Mouse (Mus musculus) layer of hippocampus, adult 11-12 months (tissue): ENCODE results near the gene Unc13d.
"Not testable (repeated sequence)": the region's sequence is repeated elsewhere in the genome, so short reads cannot be mapped to it uniquely, and the experiment has no call there.

Source experiments
- DNase-seq: peaks from one replicate; pipeline ENCODE4 v3.0.0; 2022; ENCODE audit warnings: low spot score

Unc13d gene

DNA sequence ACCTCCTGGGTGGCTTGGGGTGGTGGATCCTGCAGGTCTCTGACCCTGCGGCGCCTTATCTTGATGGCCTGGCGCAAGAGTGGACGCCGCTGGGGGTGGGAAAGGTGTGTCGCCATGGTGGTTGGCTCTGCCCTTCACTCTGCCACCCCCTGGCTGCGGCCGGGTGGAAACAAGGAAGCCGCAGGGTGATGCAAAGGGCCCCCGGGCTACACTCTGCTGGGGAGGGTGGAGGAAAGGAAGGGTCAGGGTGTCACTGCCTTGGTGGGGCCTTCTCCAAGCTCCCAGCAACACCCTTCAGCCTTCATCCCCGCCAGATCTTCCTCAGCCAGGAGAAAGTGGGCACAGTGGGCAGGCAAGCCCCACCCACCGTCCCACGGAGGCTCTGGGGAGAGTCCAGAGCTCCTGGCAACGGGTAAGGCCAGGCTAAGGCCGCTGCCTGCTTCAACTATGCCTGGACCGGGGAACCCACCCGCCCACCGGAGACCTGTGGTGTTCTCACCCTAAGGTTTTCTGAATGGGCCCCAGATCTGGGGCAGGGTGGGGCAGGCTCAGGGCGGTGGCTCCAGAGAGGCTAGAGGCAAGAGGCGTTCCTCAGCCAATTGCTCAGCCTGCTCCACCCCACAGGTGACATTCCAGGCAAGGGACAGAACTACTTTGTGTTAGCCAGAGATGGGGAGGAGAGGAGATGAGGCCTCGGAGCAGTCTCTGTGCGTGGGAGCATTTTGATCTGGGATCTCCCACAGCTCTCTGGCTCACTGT, at the start of gene Unc13d:
Gene Unc13d, minus strand, starts transcription at position 516 of the 759 bp plus-strand sequence.
- no peak for DNase-seq

DNA sequence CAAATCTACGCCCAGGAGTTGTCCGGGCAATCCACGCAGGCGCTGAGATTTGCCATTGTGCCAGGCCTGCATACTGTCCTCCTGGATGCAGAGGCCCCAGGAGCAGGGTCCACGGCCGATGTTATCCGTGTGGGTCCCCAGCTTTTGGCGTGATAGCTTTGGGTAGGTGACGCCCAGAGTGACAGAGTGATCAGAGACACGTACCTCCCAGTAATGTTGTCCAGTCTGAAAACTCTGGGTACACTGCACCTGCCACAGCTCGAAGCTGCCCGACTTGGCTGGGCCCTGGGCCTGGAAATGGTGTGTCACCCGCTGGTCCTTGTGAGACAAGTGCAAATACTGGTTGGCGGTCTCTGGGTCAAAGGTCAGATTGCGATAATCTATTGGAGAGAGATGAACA, 48.5 kb upstream of the Unc13d start:
- no peak for DNase-seq

DNA sequence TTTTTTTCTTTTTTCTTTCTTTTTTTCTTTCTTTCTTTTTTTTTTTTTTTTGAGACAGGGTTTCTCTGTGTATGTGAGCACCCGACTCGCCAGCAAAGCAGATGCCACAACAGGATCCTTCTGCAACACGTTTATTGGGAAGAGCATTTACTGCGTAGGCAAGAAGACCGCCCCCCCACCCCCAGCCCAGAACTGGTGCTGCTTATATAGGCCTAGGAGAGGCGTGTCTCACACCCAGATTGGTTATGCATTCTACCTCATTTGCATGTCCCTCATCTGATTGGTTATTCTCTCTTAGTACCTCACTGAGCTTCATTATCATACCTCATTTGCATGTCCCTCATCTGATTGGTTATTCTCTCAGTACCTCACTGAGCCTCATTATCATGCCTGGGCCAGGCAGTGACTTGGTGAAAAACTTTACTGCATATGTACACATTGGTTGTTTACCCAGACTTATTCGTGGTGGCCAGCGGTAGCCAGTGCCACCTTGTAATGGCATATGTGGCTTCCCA, 44.0 kb upstream of the Unc13d start:
- DNase-seq, result not testable (repeated sequence)

DNA sequence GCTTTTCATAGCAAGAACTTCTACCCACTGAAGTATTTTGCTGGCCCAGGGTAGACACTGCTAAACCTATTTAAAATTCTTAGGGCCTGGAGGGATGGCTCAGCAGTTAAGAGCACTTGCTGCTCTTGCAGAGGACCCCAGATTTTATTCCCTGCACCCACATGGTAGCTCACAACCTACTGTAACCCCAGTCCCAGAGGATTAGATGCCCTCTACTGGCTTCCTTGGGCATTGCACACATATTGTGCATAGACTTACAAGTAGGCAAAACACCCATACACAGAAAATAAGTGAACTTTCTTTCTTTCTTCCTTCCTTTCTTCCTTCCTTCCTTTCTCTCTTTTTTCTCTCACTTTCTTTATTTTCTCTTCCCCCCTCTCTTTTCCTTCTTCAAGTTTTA, 40.1 kb upstream of the Unc13d start:
- no peak for DNase-seq

DNA sequence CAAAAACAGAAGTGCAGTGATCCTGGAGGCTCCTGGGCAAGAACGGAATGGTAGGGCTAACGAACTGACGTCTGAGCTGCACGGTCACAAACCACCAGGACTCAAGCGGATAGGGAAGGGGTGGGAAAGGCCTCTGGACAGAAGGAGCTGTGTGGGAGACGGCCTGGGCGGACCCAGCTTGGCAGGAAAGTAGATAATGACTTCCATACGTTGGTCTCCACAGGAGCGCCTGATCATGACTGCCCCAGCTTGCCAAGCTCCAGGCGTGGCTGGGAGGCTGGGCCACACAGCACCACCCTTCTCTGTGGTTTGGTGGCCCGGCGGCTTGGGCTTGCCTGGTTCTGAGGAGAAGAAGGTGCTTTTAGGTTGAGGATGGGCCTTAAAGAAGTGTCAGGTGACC, 39.5 kb upstream of the Unc13d start:
- no peak for DNase-seq

DNA sequence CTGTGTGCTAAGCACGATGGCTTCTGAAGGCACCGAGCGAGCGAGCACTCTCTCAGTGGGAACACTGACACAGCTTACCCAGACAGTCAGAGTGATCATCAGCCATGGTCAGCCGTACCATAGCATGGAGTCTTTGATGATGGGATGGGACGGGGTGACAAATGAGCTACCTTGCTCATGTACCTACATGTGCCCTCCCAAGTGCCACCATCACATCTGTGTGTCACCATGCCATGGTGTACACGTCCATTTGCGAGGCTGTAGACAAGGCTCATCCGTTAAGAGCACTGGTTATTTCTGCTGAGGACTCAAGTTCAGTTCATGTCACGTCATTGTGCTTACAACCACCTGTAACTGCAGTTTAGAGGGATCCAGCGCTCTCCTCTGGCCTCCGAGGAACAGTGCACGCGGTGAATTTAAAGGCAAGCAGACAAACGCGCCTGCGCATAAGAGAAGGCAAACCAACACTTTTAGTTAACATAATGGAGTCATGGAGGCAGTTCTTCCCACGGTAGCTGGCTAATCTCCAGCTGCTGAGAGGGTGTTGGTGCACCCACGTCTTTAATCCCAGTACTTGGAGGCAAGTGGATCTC, 33.9 kb upstream of the Unc13d start:
- no peak for DNase-seq

DNA sequence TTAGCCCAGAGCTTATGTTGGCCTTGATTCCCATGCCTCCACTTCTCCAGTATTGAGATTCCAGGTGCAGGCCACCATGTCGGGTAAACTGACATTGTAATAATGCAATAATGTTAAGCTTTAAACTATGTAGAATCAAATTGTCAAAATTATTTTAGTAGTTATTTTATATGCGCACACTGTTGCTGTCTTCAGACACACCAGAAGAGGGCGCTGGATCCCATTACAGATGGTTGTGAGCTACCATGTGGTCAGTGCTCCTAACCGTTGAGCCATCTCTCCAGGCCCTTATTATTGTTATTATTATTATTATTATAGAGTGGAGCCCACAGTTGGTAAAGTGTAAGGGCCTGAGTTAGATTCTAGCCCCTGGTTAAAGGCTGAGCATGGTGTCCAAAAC, 33.3 kb upstream of the Unc13d start:
- no peak for DNase-seq

DNA sequence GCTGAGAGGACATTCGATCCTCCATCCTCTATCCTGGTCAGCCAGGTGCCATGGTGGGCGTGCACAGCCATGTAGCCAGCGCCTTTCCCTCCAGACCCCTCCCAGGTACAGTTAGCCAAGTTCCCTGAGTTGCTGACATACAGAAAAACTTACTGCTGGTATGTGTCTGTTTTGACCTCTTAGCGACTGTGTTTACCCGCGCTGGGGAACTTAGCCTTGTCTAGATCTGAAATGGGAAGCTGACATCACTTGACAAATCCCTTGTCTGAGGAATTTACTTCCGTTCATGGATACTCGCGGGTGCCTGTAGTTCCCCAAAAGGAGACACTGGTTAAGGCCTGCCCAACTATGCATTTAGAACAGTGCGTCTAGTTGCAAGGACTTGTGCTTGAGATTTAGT, 32.8 kb upstream of the Unc13d start:
- DNase-seq, result no peak

DNA sequence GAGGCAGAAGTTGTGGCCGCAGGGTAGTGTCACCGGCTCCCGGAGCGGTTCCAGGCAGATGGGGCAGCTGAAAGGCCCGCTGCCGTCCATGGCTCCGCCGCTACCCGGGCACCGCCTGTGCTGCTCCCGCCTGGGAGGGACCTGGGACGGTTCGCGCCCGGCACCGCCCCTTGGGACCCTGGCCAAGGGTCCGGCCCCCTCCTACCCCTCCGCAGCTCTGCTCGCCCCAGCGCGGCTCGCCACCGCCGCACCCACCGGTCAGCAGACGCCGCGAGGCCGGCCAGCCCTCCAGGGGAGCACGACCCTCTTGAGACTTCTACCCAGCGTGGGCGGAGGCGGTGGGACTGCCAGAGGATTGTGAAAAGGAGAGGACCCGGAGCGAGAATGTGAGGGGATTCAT, 32.4 kb upstream of the Unc13d start:
- DNase-seq, result no peak

DNA sequence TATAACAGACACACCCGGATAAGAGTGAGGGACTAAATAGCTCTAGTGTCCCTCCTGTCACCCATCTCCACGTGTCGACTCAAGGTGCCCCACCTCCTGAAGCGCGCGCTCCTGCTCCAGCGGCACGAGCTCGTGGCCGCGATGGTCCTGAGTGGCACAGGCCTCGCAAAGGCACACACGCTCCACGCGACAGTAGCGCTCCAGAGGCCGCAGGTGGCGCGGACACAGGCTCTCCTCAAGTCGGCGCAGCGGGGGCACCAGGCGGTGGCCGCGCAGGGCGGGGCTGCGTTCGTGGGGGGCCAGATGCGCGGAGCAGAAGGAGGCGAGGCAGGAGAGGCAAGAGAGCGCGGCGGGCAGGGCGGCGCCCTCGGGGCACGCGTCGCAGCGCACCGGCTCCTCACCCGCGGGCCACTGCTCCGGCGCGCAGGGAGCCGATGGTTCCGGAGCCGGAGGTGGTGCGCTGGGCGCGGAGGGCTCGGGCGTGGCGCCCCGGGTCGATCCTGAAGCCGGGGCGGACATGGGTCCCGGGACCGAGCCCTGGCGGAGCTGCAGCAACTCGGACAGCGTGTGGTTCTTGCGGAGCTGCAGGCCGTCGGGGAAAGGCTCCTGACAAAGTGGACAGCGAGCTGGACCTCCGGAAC, 31.8 kb upstream of the Unc13d start:
- no peak for DNase-seq

DNA sequence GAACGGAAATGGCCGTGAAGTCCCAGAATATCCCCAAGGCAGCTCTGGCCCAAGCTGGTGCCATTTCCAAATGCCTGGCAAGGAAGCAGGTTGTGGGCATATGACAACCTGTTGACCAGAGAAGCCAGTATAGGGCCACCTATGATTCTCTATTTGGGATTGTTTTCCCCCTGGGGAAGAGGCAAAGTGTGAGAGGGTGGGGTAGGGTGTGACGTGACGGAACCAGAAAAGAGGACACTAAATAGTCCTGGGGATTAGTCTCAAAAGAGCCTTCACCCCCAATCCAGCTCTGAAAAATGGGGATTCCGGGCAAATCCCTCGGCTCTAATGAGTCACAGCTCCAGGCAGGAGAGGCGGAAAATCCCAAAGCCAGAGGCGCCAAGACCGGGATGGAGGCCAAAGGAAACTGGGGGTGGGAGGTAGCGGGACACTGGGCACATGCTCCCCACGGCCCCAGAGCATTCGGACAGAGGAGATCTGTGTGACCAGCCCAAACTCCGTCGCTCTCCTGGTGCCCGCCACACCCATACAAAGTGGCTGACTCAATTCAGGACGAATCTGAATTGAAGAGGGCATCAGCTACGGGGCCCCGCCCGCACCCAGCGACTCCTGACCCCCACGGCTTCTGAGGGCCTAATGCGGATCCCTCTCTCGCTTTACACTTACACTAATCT, 30.8 kb upstream of the Unc13d start:
- DNase-seq, result no peak

DNA sequence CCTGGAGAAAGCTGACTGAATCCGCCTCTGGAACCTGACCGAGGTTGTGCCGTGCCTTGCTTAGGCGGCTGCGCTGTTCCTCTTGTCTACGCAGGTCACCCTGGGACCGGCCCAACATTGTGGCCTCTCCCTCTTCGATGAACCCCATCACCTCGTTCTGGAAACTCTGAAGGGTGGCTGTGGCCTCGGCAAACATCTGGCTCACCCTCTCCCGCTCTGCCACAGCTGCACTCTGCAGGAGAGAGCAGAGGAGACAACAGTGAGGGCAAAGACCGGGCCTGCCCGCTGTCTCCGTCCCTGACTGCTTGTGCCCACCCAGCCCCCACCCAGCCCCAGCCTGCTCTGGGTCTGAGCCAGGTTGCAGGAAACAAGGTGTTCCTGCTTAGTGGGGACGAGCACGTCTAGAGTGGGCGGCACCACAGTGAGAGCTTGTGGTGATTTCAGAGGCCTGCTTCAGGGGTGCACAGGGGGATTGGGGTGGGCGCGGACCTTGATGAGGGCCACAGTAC, 30.1 kb upstream of the Unc13d start:
- DNase-seq, result no peak

DNA sequence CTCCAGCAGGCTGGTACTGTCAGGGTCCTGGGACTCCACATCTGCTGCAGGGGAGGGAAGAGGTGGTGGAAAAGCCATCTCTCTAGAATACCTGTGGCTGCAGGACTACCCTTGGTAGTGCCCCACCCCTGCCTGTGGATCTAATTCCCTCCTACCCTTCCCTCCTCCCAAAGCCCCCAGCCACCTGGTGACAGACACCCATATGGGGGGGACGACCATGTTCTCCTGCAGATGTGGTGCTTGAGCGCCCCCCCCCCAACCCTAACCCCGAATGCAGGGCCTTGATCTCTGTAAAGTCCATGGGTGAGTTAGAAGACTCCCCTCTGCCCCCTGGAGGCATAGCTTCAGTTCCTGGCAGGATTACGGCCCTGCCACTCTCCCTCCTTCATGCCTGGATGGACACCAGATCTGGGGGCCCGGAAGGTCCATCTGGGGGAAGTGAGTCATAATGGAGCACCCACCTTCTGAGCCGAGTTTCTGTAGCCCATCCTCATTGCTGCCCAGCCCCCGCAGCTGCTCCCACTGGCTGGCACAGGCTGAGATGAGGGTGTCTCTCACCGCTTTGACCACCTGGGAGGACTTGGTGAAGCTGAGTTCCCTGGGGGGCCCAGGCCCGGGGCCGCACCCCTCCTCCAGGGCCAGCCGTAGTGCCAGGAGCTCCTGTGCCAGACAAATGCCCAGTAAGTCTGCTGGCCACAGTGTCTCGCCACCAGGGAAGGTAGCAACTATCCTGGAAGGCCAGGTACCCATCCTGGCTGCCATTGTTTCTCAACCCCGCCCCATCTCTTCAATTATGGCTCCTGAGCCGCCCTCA, 29.4 kb upstream of the Unc13d start:
- no peak for DNase-seq

DNA sequence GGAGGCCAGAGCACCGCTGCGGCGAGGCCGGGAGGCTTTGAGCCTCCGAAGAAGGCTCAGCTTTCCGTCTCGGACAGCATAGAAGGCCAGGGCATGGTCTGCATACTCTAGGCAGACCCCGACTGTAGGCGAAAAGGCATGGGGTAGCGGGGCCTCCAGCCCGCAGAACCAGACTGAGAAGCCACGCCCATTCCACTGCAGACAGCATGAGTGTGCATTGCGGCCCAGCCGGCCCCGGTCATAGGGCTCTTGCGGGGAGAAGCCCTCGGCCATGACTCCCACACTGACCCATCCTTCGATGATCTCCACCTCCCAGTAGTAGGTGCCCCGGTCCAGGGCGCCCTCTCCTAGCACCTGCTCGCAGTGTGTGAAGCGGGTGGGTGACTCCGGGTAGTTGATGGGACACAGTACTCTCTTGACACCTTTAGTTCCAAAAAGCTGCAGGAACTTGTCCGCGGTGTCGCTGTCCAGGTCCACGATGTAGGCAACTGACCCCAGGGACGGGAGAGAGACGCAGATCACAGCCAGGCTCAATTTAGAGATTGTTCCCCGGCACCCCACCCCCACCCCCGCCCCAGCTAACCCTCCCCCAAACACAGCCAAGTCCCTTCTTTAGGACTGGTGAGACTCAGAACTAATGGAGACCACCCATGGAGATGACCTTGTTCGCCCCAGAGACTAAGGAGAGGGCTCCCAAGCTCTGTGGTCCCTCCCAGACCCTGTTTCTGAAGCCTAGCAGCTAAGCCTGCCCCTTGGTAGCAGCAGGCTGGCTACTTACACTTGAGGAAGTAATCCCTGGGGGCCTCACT, 28.6 kb upstream of the Unc13d start:
- DNase-seq, result no peak

DNA sequence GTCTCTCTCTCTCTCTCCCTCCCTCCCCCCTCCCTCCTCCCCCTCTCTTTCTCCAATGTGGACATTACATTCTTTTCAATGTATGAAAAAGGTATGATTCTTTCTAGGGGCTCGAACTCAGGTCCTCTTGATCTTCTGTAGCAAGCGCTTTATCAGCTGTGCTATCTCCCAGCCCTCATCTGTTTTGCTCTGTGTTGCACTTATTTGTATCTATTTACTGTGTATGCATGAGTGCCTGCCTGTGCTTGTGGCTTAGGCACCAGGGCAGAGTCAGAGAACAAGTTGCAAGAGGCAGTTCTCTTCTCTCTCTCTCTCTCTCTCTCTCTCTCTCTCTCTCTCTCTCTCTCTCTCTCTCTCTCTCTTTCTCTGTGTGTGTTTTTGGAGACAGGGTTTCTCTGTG, 27.3 kb upstream of the Unc13d start:
- DNase-seq, result no peak

DNA sequence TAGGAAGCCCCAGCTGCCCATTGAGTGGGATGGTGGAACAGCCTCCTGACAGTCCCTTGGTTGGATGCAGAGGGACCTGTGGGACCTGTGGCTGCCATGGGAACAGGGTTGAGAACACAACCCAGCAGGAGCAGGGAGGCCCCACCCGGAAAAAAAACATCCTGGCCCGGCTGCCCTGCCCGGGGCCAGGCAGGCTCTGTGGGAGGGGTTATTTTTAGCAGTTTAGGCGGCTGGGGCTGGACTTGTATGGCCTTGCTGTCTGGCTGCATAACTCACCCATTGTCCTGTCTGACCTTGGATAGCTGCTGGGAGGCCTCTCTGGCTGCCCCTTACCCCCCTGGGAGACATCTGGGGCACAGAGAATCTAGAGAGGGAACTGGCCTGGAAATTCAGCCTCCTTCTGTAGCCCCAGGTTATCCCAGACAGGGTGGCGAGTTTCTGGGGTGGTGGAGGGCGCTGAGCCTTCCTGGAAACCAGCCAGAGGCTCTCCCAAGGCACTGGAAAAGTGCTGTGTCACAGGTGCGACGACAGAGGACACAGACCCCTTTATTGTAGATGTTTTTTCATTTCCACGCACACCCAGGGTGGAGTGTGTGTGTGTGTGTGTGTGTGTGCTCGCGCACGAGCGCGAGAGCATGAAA, 26.4 kb upstream of the Unc13d start:
- DNase-seq, result no peak

DNA sequence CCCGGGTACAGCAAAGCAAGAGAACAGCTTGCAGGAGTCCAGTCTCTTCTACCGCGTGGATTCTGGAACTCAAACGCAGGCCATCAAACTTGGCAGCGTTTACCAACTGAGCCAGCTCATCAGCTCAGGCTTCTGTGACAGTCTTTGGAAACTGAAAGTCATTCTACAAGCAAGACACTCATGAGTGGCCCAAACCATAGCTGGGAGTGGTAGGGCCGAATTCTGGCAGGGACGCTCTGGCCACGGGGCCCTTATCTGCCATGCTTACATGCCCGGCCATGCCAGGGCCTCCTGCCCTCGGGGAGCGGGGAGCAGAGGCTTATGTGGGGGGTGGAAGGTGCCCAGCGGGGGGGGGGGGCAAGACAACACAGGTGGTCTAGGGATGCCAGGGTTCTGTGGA, 25.8 kb upstream of the Unc13d start:
- no peak for DNase-seq

DNA sequence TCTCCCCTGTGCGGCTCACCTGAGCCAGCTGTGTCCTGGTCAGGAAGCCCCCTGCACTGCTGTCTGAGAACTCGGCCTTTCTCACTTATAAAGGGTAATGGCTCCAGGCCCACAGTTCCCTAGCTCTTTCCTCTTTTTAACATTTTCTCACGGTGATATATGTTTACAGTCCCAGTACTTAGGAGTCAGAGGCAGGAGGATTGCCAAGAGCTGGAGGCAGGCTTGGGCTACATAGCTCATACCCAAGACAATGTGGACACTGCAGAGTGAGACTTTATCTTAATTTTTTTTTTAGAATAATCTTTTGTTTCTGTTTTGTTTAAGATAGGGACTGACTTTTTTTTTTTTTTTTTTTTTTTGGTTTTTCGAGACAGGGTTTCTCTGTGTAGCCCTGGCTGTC, 24.7 kb upstream of the Unc13d start:
- no peak for DNase-seq

DNA sequence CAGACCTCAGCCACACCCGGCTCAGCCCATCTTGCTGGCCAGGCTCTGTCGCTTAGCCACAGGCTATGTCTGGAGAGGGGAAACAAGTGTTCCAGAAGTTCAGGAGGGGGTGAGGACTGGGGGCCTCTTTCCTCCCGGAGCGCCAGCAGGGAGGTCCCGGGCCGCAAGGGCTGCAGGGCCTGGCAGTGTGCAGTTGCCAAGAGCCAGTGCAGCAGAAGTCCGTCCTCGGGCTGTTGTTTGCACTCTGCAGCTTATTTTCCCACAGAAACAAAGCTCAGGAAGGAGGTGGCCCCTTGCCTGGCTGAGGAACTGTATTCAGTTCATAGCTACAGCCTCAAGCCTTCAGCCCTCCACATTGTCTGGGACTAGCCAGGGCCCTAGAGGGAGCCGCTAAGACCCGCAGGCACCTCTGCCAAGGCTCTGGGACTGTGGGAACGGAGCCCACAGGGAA, 24.2 kb upstream of the Unc13d start:
- no peak for DNase-seq

DNA sequence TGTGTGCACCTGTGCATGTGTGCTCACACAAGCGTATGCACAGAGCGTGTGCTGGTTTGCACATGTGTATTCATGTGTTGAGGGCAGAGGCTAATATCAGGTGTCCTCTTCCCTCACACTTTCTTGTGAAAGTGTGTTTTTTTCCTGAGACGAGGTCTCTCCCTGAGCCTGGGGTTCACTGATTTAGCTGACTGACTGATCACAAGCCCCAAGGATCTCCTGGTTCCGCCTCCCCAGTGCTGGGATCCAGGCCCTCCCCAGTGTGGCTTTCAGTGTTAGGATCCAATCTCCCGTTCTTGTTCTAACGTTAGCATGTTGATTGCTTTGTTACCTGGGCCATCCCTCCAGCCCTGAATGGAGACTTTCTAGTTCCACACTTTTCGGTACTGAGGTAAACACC, 23.1 kb upstream of the Unc13d start:
- no peak for DNase-seq
